Mouse (Mus musculus): ENCODE data around the gene March10. TPM values are rescaled to one million over a fixed set of nuclear protein-coding genes. Genes with fewer than 3 reads are reported as not detected.

March10 gene
- total RNA-seq, 1 experiment from 2014 or later, result not detected

DNA sequence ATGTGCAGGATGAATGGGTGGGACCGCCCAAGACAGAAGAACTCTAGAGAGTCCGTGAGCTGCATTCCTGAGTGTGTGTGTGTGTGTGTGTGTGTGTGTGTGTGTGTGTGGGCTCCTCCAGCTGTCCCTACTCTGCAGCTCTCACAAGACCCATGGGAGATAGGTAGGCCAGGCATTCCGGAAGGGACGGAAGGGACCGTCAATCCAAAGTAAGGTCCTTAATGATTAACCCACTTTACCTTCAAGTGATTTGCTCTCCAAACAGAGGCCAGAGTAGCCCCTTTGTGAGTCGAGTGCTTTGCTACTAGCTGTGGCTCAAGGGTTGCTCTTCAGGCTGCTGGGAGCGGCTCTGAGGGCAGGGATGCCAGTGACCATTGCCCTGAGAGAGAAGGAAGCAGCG lies 104.4 kb downstream of the March10 start:
- DNase-seq, result no peak

DNA sequence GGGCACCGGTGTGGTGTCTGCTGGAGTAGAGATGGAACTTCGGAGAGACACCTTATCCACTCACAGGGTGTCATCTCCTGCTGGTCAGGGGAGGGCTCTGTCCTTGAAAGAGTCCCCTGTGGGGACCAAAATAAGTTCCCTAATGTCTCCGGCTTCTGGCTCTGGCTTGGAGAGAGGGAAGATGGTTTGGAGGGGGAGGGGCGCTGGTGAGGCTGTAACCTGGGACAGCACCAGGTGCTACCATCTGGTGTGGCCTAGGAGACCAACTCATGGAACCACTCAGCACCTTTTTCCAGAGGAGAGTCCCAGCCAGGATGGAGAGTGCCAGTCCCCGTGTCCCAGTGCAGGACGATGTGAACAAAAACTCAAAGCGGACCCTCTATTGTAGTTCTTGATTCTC lies 105.9 kb downstream of the March10 start:
- no peak for DNase-seq

DNA sequence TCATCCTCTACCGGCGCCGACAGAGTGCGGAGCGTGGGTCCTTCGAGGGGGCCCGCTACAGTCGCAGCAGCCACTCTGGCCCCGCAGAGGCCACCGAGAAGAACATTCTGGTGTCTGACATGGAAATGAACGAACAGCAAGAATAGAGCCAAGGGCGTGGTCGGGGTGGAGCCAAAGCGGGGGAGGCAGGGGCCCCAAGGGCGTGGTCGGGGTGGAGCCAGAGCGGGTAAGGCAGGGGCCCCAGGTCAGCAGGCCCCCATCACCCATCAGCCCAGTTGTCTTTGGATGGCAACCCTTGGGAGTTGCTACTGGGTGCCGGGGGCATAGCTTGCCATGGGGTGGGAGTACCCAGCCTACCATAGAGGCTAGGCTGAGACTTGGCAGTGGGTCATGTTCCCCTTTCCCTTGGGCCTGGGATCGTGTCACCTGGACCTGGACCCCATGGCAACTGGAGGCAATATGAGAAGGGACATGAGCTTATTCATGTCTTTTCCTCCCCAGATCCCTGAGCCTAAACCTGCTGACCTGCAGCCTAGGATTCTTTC lies 106.7 kb downstream of the March10 start:
- no peak for DNase-seq

DNA sequence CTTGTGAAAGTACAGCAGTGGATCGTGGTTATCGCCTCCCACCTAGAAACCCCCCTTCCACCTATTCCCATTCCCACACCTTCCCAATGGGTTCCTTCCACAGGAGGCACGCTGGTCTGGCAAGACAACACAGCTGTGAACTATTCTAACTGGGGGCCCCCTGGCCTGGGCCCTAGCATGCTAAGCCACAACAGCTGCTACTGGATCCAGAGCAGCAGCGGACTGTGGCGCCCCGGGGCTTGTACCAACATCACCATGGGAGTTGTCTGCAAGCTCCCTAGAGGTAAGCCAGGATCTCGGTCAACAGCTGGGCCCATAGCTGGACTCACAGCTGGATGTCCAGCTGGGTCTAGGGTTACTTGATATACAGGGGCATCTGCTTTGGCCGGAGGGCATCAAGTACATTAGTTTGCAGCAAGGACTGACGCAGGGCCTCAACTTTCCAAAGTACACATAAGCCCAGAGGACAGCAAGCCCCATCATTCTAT lies 108.0 kb downstream of the March10 start:
- DNase-seq, result no peak

DNA sequence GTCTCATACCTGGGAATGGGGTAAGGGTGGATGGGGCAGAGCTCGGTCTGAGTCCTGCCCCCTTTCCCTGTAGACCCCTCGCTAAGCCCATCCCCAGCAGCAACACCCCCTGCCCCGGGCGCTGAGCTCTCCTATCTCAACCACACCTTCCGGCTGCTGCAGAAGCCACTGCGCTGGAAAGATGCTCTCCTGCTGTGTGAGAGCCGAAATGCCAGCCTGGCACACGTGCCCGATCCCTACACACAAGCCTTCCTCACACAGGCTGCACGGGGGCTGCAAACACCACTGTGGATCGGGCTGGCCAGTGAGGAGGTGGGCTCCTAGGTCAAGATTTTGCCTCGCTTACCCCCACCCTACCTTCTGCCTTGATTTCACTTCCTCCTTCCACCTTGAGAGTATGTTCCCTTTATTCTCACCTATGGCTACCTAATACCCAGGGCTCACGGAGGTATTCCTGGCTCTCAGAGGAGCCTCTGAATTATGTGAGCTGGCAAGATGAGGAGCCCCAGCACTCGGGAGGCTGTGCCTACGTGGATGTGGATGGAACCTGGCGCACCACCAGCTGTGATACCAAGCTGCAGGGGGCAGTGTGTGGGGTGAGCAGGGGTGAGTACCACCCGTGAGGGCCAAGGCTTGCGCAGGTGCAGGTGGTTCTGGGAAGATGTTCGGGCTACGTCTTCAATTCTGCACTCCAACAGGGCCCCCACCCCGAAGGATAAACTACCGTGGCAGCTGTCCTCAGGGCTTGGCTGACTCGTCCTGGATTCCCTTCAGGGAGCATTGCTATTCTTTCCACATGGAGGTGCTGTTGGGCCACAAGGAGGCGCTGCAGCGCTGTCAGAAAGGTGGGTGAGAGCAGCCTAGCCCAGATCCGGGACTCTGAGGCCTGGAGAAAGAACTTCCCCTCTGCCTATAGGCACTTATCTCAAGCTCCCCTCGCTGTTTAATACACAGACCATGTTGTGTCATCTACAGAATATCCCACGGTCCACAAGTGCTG lies 109.1 kb downstream of the March10 start:
- peak; percentile 93 for DNase-seq

DNA sequence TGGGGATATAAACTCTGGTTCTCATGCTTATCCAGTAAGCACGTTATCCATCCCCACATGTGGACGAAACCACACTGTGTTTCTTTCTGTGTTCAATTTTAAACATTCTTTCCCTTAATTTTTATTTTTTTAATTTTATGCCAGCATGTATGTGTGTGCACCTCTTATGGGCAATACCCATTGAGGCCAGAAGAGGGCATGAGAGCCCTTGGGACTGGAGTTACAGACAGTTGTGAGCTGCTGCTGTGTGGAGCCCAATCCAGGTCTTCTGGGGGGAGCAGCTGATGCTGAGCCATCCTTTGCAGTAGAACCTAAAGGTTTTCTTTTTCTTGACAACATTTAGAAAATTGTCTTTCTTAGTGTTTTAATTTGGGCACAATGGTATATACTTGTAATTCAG lies 111.3 kb downstream of the March10 start:
- peak; percentile 41 for DNase-seq

DNA sequence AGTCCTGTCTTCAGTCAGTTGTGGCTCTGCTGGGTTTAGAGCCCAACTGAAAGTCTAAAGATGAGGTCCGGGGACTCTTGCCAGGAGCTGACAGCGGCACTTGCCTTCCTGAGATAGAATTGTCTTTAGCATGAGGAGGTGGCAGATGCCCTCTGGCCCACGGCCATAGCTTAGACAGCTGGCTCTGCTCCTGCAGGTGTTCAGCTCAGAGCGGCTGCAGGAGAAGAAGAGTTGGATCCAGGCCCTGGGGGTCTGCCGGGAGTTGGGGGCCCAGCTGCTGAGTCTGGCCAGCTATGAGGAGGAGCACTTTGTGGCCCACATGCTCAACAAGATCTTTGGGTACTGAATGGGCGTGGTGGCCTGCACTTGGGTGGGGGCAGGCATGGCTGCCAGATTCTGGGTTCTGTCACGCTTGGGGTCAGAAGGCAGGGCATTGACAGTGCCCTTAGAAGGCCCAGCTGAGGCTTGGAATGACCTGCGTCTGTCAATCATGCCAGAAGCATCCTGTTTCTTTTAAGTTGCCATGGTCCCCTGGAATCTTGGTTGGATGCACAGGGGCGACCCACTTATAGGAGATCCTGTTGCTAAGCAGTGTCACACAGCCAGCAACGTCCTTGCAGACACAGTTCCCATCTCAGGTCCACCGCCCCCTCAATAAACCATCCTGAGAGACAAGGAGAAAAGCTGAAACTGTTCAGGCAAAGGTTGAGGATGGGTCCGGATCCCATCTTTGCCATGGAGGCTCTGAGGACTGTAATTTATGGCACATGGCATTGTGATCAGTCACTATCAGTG lies 117.7 kb downstream of the March10 start:
- no peak for DNase-seq

DNA sequence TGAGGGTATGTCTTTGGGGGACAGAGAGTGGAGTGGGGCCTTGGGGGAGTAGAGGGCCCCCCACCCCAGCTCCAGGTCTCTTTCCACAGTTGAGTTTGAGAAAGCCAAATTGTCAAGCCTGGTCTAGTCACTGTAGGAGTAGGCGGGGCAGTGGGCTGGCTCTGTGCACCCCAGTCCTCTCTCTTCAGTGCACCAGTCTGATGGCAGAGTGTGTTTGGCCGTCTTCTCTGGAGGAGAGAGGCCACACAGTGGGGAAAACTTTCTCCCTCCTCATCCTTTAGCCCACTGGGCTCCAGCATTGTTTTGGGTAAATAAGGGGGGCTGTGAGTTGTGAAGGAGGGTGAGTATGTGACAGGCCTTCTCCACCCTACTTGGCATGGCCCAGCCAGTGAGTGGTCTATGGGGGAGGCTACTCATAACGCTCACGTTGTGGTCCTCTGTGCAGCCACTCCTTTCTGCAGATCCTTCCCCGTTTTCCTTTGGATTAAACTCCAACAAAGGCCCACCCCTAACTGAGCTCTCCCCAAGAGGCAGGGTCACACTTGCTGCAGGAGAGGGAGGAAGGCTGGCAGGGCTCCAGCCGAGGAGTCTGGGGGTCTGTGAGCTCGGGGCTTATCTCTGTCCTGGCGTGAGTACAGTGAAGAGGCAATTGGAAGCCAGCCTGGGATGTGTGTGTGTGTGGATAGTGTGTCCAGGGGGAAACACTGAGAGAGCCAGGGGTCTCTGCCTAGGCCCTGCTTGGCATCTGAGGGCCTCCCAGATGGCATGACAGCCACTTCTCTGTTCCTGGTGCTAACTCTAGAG lies 122.5 kb downstream of the March10 start:
- DNase-seq, result no peak

DNA sequence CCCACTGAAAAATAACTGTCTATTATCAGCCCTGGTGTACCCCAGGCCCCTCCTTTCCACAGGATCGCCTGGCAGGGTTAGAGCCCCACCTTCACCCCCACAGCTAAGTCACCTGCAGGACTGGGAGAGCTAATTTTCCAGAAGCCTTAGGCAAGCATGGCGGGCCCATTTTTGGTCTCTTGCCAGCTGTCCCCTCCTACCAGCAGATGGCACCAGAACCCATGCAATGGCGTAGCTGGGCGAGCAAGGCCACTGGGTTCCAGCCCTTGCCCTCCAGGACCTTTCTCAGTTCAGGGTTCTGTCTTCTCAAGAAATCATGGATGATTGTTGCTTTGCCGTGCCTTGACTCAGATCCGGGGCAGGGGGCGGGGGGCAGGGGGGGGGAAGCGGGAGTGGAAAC lies 124.1 kb downstream of the March10 start:
- peak; percentile 81 for DNase-seq

DNA sequence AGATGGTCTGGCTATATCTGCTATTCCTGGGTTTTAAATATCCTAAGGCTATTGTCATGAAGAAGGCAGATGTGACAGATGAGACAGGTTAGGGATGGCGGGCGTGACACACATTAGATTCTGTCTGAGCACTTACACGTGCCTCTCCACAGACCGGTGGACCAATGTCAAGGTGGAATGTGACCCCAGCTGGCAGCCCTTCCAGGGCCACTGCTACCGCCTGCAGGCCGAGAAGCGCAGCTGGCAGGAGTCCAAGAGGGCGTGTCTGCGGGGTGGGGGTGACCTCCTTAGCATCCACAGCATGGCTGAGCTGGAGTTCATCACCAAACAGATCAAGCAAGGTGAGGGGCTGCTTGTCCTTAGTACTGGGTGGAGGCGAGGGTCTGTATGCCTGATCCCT lies 124.8 kb downstream of the March10 start:
- peak; percentile 91 for DNase-seq

DNA sequence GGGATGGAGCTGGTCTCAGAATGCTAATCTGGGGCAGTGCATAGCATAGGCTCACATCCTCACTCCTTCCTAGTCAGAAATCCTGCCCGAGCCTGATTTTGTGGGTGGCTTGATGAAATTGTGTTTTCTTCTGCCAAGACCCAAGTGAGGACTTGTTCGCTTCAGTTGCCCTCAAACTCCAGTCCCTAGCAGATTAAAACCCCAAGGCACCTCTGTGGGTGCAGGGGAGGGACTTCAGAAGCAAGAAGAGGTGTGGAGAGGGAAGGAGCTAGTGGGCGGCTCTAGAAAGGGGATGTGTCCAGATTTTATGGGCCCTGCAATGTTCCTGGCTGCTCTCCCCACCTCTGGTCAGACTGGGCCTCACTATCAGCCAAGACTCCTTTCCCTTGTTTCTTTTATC lies 125.4 kb downstream of the March10 start:
- DNase-seq, result no peak

DNA sequence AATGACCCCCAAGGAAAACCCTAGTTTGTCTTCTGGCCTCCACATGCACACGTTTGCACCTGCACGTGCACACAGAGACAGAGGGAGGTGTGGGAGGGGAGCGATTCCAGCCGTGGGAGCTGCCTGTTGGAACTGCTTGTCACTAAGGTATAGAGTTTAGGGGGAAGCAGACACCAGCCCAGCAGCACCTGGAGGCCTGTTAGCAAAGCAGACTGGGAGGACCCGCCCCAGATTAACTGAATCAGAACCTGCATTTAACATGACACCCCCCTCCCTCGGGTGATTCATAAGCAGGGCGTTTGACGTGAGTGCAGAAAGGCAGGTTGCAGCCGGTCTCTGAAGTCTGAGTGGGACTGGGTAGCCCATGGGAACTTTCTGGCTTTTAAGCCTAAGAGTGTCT lies 126.6 kb downstream of the March10 start:
- DNase-seq, result no peak

DNA sequence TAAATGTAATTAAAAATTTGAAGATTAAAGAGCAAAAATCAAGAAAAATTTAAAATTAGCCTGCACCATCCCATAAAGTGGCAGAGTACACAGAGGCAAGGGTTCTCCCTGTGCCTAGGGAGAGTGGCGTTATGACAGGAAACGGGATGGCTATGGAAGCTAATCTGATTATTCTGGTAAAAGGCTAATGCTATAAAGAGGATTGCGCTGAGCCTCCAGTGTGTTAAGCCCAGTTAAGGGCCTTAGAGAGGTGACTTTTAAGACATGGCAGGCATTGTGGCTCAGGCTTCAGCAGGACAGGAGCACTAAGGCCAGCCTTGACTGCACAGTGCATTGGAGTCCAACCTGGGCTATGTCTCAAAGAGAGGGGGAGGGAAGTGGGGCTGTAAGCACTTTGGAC lies 129.4 kb downstream of the March10 start:
- no peak for DNase-seq

DNA sequence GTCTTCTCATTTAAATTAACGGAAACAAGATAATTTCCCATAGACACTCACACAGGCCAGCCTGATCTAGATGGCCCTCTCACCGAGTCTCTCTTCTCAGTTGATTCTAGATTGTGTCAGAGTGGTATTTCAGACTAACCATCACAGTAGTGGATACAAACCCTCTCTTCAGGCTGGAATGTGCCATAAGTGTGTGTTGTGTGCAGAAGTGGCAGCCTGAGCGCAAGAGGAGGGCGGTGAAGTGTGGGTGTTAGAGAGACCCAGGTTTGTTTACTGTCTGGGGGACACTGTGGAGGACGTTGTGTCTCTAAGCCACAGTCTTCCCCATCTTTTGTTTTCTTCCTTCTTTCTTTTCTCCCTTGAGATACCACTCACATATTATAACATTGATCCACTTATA lies 133.0 kb downstream of the March10 start:
- no peak for DNase-seq

DNA sequence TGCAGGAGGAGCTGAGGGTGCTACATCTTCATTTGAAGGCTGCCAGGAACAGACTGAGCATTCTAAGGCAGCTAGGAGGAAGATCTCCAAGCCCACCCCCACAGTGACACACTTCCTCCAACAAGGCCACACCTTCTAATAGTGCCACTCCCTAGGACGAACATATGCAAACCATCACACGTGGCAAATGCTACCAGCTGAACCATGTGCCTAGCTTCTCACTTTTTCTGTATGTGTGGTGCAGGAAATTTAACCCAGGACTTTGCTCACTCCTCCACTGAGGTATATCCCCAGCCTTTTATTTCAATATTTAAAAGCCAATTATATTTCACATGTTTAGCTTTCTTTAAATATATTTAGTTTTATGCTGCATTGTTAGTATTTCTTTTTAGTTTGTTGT lies 135.4 kb downstream of the March10 start:
- DNase-seq, result no peak

DNA sequence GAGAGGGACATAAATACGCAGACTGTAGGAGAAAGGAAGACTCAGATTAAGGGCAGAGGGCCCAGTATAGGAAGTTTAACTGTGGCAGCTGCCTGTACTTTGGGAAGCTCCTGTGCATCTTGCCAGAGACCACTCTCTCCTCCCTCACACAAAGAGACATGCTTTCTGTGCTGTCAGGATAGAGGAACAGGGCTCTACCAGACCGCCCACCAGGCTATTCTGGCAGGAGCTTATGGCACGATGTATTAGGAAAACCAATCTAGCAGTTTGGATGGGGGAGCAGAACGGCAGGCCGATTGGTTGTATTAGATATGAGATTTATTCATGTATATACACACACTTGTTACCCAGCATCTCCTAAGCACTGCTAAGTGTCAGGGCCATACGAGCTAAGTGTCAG lies 138.8 kb downstream of the March10 start:
- DNase-seq, result no peak

DNA sequence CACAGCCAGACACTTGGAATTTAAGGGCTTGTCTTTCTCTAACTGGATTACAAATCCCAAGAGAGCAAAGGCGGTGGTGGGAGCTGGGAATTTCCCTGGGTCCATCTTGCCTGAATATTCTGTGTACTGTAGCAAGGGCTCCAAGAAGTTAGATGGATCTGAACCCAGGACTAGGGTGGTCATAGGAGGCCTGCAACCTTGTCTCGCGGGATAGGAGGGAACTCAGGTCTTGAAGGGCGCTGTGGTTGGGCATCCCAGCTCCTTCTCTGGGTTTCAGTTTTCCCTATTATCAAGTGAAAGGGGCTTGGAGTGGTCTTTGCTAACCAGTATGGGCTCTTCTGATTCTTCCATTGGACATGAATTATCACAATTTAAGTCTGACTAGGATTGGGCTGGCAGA lies 140.4 kb downstream of the March10 start:
- DNase-seq, result no peak

DNA sequence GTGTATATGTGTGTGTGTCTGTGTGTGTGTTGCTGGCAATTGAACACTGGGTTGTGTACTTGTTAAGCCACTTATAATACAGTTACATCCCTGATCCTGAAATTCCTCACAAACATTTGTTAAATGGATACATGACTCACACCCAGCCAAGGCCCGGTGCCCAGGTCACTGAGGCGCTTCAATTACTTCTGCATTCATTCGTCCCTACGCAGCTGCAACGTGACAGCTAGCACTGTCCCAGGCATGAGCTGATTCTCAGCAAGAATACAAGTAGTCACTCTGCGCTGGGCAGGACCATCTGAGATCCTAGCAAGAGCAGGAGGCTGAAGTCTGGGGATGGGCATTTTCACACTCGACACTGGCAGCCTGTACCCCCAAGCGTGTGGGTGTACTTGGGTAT lies 141.2 kb downstream of the March10 start:
- peak; percentile 57 for DNase-seq

DNA sequence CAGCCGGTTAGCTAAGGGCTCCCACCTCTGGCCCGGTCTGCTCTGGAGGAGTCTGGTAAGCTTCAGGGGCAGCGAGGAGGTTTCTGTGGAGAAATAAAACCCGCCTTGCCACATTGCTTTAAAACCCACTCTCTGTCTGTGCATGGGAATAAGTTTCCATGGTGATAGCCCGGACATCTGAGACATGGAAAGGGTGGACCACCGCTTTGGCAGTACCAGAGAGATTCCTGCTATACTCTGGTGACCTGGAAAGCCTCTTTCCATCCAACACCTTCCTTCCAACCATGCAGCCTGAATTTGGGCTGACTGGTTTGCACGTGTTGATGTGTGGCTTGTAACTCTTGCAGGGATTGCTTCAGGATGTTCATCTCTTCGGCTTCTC lies 142.9 kb downstream of the March10 start:
- no peak for DNase-seq

DNA sequence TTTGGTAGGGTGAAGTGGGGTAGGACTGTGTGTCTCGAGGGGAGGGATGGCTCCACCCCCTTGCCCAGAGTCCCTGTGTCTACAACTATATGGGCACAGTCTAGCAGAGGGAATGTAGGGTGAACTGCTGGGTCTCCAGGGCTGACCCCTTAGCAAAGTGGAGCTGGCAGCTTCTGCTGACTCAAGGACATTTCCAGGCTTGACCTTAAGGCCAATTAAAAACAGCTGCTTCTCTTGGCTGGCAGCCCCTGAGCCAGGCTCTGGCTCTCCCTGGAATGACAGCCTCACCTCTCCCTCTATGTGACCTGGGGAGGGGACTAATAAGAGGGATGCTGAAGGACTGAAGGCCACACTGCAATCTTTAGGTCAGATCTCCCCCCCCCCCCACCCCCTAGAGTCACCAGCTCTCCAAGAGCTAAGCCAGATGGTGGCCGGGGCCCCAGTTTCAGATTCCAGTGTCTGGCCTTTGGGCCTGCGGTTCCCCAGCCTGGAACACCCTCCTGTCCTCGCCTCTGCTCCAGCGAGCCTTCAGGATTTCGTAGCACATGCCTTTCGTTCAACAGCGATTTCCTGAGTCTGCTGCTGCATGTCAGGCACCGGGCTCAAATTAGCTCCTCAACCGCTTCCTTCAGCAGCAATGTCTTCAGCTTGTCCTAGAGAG lies 143.4 kb downstream of the March10 start:
- DNase-seq, result peak; percentile 55

DNA sequence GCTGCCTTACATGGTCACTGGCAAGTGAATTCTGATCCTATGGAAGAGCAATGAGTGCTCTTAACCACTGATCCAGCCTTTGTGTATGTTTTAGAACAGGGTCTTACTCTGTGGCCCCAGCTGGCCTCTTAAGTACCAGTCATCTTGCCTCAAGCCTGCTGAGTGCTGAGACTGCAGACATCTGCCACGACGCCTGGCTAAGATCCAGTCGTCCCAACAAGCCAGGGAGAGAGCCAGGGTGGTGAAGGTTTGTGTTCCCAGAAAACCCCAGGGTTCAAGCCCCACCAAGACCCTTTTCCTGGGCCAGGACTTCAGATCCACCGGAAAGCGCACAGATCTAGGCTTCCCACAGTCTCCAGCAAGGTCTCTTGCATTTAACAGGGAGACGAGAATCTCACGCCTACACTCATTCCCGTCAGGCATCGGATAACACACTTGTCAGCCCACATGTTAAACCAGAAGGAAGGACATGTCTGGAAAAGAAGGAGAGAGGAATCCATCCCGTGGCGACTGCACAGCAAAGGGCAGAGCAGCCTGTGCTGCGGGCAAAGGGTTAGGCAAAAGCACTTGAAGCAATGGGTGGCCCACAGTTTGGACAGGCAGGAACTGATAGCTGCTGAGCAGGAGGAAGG lies 144.1 kb downstream of the March10 start:
- DNase-seq, result no peak
